Mouse (Mus musculus) limb, embryonic 10.5 days (tissue): ENCODE data around the gene Itpkb. TPM values are rescaled to one million over a fixed set of nuclear protein-coding genes. Genes with fewer than 3 reads are reported as not detected.
A peak's percentile ranks its signal among the peaks of the same experiment; 100 is the strongest.

ENCODE experiments used
- DNase-seq: peaks from one replicate; pipeline ENCODE4 v3.0.0-alpha.2; 2017; ENCODE audit warnings: low spot score
- H3K27ac ChIP-seq: fragments of 300-500 bp; sonication (generic); 2 replicates; pipeline ENCODE4 v1.5.1; 2016; ENCODE audit warnings: mild to moderate bottlenecking
- H3K27me3 ChIP-seq: fragments of 300-500 bp; sonication (generic); 2 replicates; pipeline ENCODE4 v1.6.1; 2016; ENCODE audit warnings: low read depth, mild to moderate bottlenecking; ENCODE audit not compliant: poor library complexity, severe bottlenecking
- H3K36me3 ChIP-seq: fragments of 300-500 bp; sonication (generic); 2 replicates; pipeline ENCODE4 v1.6.1; 2016; ENCODE audit warnings: mild to moderate bottlenecking, moderate library complexity
- H3K4me1 ChIP-seq: fragments of 300-500 bp; sonication (generic); 2 replicates; pipeline ENCODE4 v1.6.1; 2016
- H3K4me3 ChIP-seq: fragments of 300-500 bp; sonication (generic); 2 replicates; pipeline ENCODE4 v1.5.1; 2016; ENCODE audit warnings: mild to moderate bottlenecking, moderate library complexity
- H3K9me3 ChIP-seq: fragments of 300-500 bp; sonication (generic); replicated peaks from 2 replicates; pipeline ENCODE4 v1.6.1; 2016; ENCODE audit warnings: mild to moderate bottlenecking
- WGBS: fragments of 180-500 bp; shearing (Covaris S2); methylation state at CpG from one replicate; pipeline ENCODE4 v1.1.7; 2016; 5-methylcytosine and 5-hydroxymethylcytosine counted together
- polyA plus RNA-seq: library from polyadenylated mRNA; unstranded; fragments of >200 nt; fragmentation: Nextera tagmentation; extraction: Ambion mirVana; gene quantifications from 2 replicates; pipeline ENCODE4 v1.2.1, GENCODE M21; 2016

Gene Itpkb
- polyA plus RNA-seq, 1 experiment from 2014 or later, result 10.1 TPM

DNA sequence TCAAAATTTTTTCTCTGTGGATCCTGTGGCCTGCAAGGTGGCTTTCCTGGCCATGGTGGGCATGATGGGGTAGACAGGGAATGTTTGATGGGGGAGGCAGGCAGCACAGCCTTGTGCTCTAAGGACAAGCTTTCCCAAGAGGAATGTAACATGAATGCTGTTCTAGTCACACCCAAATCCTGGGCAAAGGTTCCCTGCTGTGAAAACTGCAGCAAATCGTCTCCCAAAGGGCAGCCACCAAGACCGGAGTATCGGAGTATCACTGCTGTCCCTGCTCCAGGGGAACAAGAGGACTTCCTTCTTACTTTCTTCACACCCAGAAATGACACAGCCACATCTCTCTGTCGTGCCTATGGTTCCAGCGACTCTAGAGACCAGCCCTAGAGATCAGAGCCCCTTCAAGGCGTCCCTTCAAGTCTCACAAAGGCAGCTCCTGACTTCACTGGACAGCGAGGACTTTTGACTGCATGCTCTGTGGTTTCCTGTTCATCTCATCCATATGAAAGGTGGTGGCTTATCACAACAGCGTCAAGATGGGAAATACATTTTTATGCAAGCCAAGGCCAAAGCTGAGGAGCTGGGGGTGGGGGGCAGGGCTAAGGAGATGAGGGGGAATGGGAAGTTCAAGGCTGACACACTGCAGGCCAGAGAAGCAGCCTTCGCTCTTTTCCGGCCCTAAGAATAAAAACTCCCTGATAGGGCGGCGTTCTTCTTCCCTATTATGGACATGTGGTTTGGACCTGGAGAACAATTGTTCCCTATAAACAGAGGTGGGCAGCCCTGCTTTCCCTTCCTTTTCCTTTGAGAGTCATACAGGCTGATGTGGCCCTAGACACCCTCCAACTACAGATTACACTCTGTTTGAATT lies 27.8 kb upstream of the Itpkb start:
- H3K36me3 ChIP-seq, result no peaks in the 10 kb centered on the region
- H3K4me3 ChIP-seq, result no peak overlapping the region
- 73% methylated on average over 12 of the region's 12 CpGs for WGBS
- H3K4me1 ChIP-seq, result peaks cover 22% of the 10 kb centered on the region
- H3K27me3 ChIP-seq, result no peaks in the 10 kb centered on the region
- peak overlapping the region; percentile 42; the same call in 1 of the 2 replicates for H3K27ac ChIP-seq
- no peak for DNase-seq
- H3K9me3 ChIP-seq, result no peaks in the 10 kb centered on the region

DNA sequence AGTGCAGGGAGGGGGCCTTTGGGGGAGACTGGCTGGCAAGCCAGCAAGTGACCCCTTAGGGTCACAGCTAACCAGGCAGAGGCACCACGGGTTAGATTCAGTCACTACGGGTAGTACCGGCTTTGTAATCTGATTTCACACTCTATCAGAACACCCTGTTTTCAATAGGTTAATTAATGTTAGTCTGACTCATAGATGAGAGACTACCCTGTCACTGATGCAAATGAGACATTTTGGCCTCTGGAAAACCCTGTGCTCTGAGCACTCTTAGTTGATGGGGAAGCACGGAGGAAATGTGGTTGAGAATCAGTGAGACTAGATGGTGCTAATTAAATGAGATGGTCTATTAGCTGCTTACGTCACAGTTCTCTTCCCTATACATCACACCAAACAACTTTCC lies 26.7 kb upstream of the Itpkb start:
- Histone ChIP-seq H3K36me3 (no peaks in the 10 kb centered on the region), H3K9me3 (no peaks in the 10 kb centered on the region), H3K27ac (no peak overlapping the region), H3K4me1 (peaks cover 18% of the 10 kb centered on the region), H3K4me3 (no peak overlapping the region), H3K27me3 (no peaks in the 10 kb centered on the region)
- DNase-seq, result no peak
- WGBS, result 76% methylated on average over 5 of the region's 5 CpGs

GRCm38 (mm10) chr1:180306889-180307288 lies 23.4 kb upstream of the Itpkb start:
- peaks cover 10% of the 10 kb centered on the region; the same call in 1 of the 2 replicates for H3K4me1 ChIP-seq
- no peak overlapping the region for H3K27ac ChIP-seq
- no peaks in the 10 kb centered on the region for H3K9me3 ChIP-seq
- 91% methylated on average over 9 of the region's 9 CpGs for WGBS
- no peak for DNase-seq
- no peak overlapping the region for H3K4me3 ChIP-seq
- no peaks in the 10 kb centered on the region for H3K36me3 ChIP-seq
- H3K27me3 ChIP-seq, result no peaks in the 10 kb centered on the region

DNA sequence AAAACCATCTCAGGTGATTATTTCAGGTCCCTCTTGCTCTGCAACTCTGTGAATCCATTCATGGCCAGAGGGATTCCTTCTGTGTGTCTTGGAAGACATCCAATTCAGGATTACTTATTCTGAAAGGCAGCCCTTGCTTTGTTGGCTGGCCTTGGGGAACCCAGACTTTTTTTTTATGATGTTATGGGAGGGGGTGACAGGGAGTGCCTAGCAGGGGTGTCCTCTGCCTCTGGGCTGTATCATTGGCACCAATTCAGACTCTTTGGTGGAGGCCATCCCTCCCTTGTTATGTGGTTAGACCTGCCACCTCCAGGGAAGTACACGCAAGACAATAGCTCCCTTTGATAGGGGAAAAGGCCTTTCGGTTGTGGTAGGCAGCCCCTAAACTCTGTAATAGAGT lies 22.6 kb upstream of the Itpkb start:
- 65% methylated on average over 2 of the region's 2 CpGs for WGBS
- Histone ChIP-seq H3K4me3 (no peak overlapping the region), H3K36me3 (no peaks in the 10 kb centered on the region), H3K27ac (no peak overlapping the region), H3K4me1 (peaks cover 5% of the 10 kb centered on the region), H3K9me3 (no peaks in the 10 kb centered on the region), H3K27me3 (peaks cover 2% of the 10 kb centered on the region)
- DNase-seq, result no peak

DNA sequence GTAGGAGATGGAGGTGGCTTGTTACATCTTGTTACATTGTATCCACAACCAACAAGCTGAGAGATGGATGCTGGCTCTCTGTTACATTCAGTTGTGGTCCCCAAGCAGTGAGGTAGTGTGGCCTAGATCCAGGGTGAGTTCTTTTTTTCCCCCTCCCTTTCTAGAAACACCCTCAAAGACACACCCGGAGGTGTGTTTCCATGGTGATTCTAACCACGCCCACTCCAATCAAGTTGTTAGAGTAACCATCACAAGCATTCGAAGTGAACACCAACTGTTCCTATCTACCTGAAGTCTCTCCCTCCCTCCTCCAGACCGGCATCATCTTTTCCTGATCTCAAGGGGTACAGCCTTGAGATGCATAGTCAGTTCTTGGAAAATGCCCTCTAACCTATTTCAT lies 21.4 kb upstream of the Itpkb start:
- no peak overlapping the region for H3K4me3 ChIP-seq

DNA sequence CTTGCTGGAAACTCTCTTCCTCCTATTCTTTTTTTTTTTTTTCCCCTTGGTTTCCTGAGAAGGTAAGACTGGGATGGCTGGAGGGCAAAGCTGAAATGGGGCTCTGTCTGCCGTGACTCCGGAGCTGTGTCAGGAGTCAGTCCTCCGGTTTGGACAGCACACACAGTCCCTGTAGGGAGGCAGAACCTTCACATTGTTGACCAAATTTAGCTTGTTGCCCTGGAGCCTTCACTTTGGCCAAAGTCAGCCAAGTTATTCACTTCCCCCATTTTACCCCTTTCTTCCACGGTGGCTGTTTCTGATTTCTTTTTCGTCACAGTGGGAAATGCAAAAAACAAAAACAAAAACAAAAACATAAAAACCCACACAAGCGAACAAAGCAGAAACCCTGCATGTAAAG lies 18.0 kb upstream of the Itpkb start:
- no peaks in the 10 kb centered on the region for H3K9me3 ChIP-seq
- WGBS, result 75% methylated on average over 6 of the region's 6 CpGs
- peaks cover 7% of the 10 kb centered on the region for H3K27me3 ChIP-seq
- no peak overlapping the region for H3K4me3 ChIP-seq
- peaks cover 18% of the 10 kb centered on the region for H3K4me1 ChIP-seq
- DNase-seq, result no peak
- no peaks in the 10 kb centered on the region for H3K36me3 ChIP-seq
- no peak overlapping the region for H3K27ac ChIP-seq

More for the DNA sequence above, 21.4 kb upstream of the Itpkb start:
- Histone ChIP-seq H3K9me3 (no peaks in the 10 kb centered on the region), H3K4me1 (peaks cover 18% of the 10 kb centered on the region), H3K27me3 (peaks cover 7% of the 10 kb centered on the region), H3K36me3 (no peaks in the 10 kb centered on the region), H3K27ac (no peak overlapping the region)
- no peak for DNase-seq
- WGBS, result 72% methylated on average over 4 of the region's 4 CpGs

DNA sequence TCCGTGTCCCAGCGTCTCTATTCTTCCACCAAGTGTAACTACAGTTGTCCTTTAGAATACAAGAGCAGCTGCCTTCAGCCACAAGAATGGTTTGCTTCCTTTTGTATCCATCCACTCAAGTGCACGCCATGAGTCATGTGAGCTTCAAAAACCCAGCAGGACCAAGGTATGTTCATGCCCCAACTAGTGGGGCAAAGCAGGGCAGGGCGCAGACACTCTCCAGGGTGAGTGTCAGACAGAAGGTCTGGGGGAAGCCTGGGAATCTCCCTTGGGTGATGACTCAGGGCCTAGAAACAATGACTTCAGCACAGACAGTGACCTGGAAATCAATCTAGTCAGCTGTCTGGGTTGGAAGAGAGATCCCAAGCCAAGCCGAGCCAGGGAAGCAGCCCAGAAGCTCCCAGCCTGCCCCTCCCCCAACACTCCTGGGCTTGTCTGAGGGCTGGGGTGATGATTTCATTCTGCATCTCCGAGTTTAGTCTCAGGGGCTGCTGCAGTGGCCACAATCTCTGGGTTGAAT lies 17.4 kb upstream of the Itpkb start:
- peaks cover 18% of the 10 kb centered on the region for H3K4me1 ChIP-seq
- H3K4me3 ChIP-seq, result no peak overlapping the region
- H3K27me3 ChIP-seq, result peaks cover 7% of the 10 kb centered on the region
- WGBS, result 56% methylated on average over 6 of the region's 6 CpGs
- H3K36me3 ChIP-seq, result no peaks in the 10 kb centered on the region
- H3K27ac ChIP-seq, result no peak overlapping the region; the same call in 1 of the 2 replicates
- H3K9me3 ChIP-seq, result no peaks in the 10 kb centered on the region
- no peak for DNase-seq

GRCm38 (mm10) chr1:180313517-180314440 lies 16.5 kb upstream of the Itpkb start:
- peaks cover 7% of the 10 kb centered on the region for H3K27me3 ChIP-seq
- no peaks in the 10 kb centered on the region for H3K9me3 ChIP-seq
- H3K36me3 ChIP-seq, result no peaks in the 10 kb centered on the region
- H3K4me3 ChIP-seq, result peak overlapping the region; percentile 47
- H3K27ac ChIP-seq, result peak overlapping the region; percentile 66; the same call in 1 of the 2 replicates
- 10% methylated on average over 20 of the region's 20 CpGs for WGBS
- H3K4me1 ChIP-seq, result peaks cover 18% of the 10 kb centered on the region
- peak; percentile 64 for DNase-seq

- DNase-seq, result no peak
- WGBS, result 84% methylated on average over 11 of the region's 11 CpGs
- Histone ChIP-seq H3K4me1 (peaks cover 20% of the 10 kb centered on the region), H3K9me3 (no peaks in the 10 kb centered on the region), H3K27me3 (peaks cover 7% of the 10 kb centered on the region), H3K27ac (no peak overlapping the region), H3K4me3 (no peak overlapping the region), H3K36me3 (no peaks in the 10 kb centered on the region)
Measured at GRCm38 (mm10) chr1:180314641-180315040, 15.6 kb upstream of the Itpkb start.

GRCm38 (mm10) chr1:180315127-180315526 lies 15.2 kb upstream of the Itpkb start:
- Histone ChIP-seq H3K27me3 (peaks cover 7% of the 10 kb centered on the region), H3K4me1 (peaks cover 25% of the 10 kb centered on the region), H3K9me3 (no peaks in the 10 kb centered on the region), H3K4me3 (no peak overlapping the region), H3K36me3 (no peaks in the 10 kb centered on the region), H3K27ac (no peak overlapping the region)
- DNase-seq, result no peak
- 80% methylated on average over 3 of the region's 3 CpGs for WGBS

DNA sequence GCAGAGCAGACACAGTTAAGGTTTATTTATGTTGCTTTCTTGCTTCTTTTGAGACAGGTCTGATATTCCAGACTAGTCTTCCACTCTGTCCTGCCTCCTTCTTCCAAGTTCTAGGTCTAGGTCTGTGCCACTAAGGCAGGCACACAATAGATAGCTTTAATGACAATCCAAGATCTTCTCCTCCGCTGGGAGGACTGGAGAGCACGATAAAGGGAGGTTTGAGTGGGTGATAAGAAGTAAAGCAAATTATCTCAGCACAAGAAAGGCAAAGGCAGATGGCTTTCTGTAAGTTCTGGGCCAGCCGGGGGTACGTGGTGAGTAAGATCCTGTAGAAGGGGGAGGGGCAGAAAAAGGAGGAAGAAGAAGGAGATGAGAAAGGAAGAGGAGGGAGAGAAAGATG lies 12.8 kb upstream of the Itpkb start:
- 83% methylated on average over 4 of the region's 4 CpGs for whole genome bisulfite sequencing

GRCm38 (mm10) chr1:180318407-180318806 lies 11.9 kb upstream of the Itpkb start:
- H3K27me3 ChIP-seq, result no peaks in the 10 kb centered on the region
- peaks cover 20% of the 10 kb centered on the region for H3K4me1 ChIP-seq
- no peak for DNase-seq
- no peak overlapping the region for H3K4me3 ChIP-seq
- H3K9me3 ChIP-seq, result no peaks in the 10 kb centered on the region
- 83% methylated on average over 5 of the region's 5 CpGs for WGBS
- no peaks in the 10 kb centered on the region for H3K36me3 ChIP-seq
- H3K27ac ChIP-seq, result no peak overlapping the region

More for the DNA sequence above, 12.8 kb upstream of the Itpkb start:
- no peaks in the 10 kb centered on the region for H3K36me3 ChIP-seq
- H3K27ac ChIP-seq, result no peak overlapping the region
- H3K4me1 ChIP-seq, result peaks cover 28% of the 10 kb centered on the region
- H3K4me3 ChIP-seq, result no peak overlapping the region
- H3K27me3 ChIP-seq, result peaks cover 7% of the 10 kb centered on the region
- DNase-seq, result no peak
- no peaks in the 10 kb centered on the region for H3K9me3 ChIP-seq
